Mouse (Mus musculus) testis, postnatal 14 days (tissue): ENCODE results near the gene Nr1d1.

Experiments
- DNase-seq: peaks from one replicate; pipeline ENCODE4 v3.0.0; 2021; ENCODE audit warnings: low spot score

The Nr1d1 gene

DNA sequence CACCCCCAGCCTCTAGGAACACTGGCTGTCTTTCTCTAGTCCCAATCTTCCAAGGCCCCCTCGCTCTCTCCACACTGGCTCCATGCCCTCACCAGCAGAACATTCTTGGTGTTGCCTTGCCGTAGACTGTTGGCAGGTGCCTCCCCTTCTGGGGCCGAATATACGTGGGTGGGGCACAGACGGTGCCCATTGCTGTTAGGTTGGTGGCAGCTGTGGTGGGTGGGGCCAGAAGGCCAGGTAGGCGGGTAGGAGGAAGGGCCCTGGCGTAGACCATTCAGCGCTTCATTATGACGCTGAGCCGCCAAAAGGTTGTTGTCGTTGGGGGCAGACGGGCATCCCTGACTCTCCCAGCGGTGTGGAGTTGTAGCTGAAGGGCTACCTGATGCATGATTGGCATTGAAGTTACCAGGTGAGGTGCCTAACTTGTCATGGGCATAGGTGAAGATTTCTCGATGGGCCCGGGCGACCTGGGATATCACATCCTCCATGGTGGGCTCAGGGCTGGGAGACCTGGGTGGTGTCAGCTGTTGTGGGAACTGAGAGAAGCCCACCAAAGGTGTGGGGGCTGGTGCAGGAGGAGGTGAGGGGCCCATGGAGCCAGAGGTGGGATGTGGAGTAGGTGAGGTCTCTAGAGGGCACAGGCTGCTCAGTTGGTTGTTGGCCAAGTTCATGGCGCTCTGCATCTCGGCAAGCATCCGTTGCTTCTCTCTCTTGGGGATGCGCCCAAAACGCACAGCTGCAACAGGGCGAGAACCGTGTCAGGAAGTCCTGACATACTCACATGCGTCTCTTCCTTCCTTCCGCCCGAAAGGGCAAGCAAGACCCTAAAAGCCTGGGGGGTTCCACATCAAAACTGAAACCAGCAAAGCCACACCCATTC, 4.8 kb downstream of the Nr1d1 start:
- no peak for DNase-seq

DNA sequence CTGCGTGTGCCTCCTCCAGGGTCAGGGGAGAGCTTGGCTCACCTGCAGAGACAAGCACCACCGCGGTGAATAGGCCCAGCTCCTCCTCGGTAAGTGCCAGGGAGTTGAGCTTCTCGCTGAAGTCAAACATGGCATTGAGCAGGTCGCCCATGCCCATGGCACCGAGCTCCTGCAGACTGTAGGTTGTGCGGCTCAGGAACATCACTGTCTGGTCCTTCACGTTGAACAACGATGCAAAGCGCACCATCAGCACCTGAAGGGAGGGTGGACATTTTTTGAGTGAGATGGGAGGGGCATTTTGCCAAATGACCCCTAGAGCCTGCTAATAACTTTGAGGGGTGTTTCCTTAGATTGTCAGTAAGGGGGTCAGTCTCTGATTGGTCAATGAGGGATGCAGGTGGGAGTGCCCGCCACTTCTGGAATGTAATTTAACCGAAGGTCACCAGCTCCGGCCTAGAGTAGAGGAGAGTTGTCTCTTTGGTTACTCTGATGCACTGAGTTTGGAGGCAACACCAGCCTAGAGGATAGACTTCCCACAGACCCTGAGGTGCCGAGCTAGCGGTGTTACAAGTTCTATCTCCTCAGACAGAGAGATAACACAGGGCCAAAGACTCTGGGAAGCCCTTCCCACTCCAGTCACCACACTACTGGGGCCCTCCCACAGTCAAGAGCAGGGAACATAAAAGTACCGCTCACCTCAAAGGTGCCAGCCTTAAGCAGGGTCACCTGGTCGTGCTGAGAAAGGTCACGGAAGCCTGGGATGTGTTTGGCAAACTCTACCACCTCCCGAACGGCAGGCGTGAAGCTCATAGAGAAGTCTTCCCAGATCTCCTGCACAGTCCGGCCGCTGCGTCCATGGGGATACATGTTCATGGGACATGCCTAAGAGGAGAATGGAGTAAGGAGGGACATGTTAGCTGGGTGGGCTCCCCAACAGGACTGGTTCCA, 5.9 kb downstream of the Nr1d1 start:
- DNase-seq, result no peak

DNA sequence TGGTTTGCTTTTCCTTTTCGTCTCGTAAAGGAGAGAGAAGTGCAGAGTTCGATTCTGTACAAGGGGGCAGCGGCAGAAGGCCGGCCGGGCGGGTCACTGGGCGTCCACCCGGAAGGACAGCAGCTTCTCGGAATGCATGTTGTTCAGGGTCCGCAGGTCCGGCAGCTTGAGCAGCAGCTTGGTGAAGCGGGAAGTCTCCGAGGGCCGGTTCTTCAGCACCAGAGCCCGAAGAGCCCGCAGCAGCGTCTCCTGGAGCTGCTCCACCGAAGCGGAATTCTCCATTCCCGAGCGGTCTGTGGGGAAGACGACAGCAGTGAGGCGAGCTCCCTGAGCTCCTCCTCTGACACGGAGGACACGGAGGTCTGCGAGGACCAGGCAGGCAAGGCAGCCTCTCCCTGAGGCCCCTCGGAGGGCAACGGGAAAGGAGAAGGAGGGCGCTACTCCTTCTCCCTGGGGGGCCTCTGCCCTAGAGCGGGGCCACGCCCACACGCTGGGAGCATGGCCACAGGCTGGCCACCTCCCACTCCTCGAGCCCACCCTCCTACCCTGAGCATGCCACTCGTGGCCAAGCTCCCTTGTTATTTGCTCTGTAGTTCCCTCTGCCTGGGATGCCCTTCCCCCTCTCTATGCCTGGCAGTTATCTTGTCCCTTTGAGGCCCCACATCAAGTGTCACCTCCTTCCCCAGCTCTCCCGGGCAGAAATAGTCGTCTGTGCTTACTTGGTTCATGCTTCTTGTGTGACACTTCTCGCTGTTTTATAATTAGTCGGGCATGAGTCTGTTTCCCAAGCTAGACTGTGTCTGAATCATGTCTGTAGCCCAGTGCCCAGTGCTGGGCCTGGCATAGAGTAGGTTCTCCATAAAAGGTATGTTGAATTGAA, 6.8 kb downstream of the Nr1d1 start:
- no peak for DNase-seq

DNA sequence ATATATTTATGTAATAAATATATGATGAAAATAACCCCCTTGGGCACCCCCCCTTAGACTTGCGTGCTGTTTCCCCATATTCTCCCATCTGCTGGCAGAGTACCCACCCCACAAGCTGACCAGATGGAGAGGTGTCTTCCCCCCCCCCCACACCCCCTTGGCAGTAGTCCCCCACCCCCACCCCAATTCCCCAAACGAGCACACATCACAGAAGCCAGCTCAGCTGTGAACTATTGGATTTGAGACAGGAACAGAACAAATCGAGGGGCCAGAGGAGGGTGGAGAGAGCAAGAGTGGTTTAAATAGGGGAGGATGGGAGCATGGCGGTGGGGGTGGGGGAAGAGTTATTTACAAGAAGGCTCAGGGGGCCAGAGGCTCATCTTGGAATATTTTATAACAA, 7.4 kb downstream of the Nr1d1 start:
- no peak for DNase-seq

DNA sequence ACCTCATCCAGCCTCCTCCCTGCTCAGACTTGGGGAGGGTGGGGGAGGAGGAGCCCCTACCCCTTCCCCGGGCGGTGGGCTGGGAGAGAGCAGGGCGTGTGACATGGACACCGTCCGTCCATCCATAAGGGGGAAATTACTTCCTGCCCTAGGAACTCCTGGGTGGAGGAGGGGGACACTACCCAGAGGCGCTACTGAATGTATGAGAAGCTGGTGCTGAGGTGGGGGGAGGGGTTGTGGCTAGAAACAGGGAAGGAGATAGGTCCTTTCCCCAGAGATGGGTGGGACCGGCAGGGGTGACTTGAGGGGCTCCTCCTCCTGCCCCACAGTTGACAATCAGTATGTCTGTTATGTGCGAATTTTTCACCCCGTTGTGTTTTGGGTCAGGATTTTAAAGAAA, 7.9 kb downstream of the Nr1d1 start:
- DNase-seq, result no peak

DNA sequence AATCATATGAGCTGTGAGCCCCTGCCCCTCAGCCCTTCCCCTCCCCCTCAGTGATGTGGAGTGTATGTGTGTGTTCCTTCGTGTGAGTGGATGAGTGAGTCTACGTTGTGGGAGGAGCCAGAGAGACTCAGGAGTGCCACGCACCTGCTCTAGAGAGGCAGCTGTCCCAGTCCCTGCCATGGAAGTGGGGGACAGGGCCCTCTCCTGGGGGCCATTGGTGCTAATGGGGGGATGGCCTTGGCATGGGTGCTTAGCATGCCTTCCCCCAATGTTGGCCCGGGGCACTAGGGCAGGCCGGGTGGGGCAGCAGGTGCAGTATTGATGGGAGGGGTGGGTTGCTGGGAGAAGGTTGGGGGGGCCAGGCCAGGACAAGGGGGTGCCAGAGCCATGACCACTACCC, 8.3 kb downstream of the Nr1d1 start:
- DNase-seq, result no peak

DNA sequence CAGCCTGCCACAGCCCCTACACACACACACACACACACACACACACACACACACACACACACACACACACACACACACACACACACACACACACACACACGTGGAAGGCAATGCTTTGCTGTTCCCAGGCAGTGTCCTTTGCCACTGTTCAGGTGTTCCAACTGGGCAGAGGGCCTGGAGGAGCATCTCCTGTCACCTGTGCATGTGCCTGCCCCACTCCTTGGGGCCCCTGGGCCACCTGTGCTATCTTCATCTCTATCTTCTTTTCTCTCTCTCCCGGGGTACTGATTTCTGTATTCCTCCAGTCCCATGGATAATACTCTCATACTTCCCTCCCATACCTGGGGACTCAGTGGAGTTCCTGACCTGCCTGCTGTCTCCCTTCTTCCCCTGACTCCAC, 8.8 kb downstream of the Nr1d1 start:
- DNase-seq, result no peak

DNA sequence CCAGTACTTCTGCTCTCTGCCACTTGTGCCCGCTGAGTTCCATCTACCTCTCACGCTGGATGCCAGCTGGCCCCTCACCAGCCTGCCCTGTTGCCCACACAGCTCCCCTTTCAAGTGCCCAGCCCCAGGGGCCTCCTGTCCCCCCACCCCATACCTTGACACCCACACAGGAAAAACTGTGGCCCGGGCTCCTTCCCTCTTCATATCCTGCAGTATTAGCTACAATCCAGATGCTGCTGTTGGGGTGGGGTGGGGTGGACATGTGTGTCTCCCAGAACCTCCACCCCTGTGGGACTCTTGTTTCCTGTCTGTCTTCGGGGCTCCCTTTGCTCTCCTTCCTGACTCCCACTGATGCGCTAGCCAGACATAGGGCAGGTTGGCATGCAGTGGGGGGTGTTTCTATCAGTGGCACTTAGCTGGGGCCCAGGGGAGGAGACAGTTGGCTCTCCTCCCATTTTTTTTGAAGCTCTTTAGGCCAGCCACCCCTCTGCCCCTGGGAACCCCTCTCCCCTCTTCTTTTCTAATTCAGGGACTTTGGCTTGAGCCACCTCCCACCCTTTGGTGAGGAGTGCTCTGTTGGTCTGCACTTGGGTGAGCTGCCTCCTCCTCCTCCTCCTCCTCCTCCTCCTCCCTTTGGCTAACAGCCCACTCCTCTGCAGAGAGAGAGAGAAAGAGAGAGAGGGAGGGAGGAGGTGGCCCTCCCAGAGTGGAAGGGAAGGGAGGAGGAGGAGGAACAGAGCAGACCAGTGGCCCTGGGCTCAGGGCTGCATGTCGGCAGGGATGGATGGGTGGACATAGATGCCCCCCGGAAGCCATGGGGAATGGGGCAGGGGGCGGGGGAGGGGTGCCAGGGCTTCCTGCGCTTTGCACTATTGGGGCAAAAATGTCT, 9.5 kb downstream of the Nr1d1 start:
- no peak for DNase-seq

DNA sequence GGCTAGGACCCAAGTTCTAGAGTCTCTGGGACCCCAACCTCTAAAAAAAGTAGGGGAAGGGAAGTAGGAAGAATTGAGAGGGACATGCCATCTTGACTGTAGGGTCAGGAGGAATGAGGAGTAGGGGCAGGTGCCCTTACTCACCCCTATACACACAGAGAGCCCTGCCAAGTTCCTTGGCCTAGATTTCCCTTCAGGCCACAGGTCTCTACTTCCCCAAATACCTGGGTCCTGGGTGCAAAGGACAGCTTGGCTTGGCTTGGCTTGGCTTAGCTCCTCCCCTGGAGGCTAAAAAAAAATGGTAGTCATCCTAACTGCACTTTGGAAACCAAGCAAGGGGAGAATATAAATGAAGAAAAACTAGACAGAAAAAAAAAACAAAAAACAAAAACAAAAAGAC, 10.4 kb downstream of the Nr1d1 start:
- no peak for DNase-seq

DNA sequence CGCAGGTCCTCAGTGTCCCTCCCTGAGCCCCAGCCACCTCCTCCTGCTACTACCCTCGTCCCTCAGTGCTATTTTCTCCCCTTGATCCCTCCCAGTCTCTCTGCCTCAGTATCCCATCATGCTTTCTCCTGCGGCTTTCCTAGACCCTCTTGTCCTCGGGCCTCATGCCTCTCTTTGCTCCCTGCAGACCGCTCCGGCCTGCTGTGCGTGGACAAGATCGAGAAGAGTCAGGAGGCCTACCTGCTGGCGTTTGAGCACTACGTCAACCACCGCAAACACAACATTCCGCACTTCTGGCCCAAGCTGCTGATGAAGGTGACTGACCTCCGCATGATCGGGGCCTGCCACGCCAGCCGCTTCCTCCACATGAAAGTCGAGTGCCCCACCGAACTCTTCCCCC, 11.0 kb downstream of the Nr1d1 start:
- DNase-seq, result no peak

DNA sequence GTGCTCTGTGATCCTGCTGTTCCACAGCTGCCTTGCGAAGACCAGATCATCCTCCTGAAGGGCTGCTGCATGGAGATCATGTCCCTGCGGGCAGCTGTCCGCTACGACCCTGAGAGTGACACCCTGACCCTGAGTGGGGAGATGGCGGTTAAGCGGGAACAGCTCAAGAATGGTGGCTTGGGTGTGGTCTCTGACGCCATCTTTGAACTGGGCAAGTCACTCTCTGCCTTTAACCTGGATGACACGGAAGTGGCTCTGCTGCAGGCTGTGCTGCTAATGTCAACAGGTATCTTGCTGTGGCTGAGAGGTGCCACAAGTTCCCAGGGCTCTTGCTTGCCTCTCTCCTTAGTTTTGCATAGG, 11.7 kb downstream of the Nr1d1 start:
- DNase-seq, result no peak

DNA sequence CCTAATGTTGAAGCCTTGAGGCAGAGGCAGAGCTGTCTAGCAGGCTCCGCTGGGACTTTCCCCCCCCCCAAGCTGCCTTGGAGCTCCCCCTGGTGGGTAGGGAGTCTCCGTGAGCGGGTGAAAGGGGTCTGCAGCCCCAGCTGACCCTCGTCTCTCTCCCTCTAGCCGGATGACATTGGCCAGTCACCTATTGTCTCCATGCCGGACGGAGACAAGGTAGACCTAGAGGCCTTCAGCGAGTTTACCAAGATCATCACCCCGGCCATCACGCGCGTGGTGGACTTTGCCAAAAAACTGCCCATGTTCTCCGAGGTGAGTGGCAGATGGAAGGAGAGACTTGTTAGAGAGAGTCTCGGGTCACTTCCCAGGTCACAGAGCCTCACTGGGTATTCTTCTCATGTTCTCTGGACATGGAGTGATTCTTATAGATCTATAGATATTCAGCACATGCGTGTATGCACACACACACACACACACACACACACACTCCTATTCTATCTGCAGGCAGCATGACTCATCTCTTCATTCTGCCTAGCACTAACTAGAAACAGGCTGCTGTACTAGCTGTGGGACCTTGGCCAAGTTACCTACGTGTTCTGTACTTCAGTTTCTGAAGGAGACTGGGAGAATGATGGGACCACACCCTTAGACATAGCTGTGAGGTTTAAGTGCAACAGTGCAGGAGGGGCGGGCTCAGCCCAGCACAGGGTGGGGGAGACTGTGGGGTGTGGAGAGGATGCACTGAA, 12.2 kb downstream of the Nr1d1 start:
- no peak for DNase-seq

DNA sequence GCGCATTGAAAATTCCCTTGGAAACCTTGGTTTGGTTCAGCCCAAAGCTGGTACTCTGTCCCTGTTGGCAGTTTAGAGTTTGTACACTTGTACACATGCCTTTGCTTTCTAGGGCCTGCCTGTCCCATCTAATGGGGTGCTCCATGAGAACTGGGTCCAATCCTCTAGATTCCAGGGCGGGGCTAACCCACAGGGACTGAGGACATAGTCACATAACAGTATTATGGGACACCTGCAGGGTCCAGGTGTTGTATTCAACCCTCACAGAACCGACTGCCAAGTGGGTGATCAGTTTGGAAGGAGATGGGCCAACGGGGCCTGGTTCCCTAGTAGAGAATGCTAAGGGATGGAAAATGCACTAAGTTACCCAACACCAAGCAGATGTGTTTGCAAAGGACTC, 13.2 kb downstream of the Nr1d1 start:
- no peak for DNase-seq

DNA sequence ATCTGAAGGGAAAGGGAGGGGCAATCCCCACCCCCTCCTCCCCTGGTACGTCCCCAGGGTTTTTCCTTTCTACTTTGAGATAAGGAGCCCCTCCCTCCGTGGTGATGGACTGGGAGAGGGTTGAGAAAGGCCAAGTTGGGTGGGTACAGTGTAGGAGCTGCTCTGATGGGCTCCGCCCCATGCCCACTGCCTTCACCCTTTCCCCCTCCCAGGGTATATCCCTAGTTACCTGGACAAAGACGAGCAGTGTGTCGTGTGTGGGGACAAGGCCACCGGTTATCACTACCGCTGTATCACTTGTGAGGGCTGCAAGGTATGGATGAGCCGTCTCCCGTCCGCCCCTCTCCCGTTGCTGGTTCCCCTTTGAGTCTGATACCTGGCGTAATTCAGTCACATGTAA, 18.4 kb downstream of the Nr1d1 start:
- DNase-seq, result no peak

DNA sequence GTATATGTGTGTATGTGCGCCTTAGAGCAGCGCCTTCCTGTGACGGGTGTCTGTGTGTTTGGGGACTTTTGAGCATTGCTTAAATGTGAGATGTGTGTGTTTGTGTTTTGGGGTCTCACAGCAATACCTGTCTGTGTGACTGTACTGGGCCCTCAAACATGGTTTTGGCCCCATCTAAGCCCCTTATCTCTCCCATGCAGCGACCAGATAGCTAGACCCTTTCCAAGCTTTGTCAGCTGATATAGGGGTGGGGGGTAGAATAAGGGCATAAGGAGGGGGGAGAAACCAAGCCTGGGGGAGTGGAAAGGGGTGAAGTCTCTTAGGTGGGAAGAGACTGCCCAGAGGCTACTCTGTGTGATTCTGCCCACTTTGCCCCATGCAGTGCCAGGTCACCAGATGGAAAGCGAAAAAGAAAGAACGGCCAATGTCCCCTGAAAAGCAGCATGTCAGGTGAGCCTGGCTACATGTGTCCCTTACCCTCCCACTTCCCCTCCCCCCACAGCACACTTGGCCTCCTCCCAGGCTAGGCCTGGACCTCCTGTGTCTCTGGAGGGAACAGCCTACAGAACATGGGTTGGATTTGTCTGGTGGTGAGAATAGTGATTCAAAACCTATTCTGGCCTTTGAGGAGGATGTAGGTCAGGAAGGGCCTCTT, 19.3 kb downstream of the Nr1d1 start:
- DNase-seq, result no peak

DNA sequence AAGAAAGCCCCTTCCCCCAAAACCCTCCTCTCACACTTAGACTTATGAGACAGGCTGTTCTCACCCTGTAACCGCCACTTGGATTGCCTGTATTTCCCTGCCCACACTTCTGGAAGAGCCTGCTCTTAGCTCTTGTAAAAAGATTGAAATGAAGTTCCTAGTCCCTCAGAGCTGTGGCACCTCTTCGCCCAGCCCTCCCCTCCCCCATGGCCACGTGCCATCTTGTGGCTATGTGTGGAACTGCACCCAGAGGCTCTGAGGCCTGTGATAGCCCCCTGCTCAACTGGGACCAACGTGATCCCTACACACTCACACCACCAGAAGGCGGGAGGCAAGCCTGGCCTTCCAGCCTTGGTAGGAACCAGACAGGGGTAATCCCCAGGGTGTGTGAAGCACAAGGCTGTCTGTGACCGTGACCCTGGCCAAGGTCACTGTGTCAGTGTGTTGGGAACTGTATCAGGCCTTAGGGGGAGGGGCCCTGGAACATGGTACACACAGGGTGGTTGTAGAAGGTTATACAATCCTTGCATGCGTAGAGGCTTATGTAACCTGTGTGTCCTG, 20.4 kb downstream of the Nr1d1 start:
- no peak for DNase-seq

DNA sequence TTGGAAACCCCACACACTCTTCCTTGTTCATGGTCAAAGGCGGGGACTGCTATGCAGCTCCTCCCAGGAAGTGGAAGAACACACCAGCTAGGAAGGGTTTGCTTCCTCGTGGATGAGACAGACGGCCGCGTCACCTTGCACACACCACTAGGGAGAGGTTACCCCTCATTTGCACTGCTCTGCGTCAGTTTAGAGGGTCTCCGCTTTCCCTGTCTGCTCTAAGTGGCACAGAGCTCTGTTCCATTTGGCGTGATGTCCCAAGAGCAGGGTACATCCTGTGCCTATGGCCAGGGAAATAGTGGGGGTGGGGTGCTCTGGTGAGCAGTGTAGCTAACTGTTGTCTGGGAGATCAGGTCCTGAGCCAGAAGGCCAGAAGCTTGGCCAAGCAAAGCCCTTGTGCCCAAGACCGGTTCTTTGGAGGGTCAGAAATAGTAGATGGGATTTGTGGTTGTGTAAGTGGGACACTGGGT, 20.9 kb downstream of the Nr1d1 start:
- DNase-seq, result no peak

DNA sequence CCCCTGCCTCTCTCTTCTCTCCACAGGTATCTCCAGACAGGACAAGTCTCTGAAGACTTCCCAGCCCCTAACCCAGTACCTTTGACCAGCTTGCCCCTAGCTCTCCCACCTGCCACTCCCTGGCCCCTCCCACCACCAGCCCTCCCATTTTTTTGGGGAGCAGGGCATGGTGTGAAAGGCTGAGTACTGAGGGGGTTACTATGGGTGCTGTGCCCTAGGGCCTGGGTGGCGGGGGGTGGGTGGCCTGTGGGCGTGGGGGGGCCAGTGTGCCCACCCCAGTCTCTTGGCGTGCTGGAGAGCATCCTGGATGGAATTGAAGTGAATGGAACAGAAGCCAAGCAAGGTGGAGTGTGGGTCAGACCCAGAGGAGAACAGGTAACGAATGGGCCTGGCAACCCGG, 21.9 kb downstream of the Nr1d1 start:
- DNase-seq, result no peak

DNA sequence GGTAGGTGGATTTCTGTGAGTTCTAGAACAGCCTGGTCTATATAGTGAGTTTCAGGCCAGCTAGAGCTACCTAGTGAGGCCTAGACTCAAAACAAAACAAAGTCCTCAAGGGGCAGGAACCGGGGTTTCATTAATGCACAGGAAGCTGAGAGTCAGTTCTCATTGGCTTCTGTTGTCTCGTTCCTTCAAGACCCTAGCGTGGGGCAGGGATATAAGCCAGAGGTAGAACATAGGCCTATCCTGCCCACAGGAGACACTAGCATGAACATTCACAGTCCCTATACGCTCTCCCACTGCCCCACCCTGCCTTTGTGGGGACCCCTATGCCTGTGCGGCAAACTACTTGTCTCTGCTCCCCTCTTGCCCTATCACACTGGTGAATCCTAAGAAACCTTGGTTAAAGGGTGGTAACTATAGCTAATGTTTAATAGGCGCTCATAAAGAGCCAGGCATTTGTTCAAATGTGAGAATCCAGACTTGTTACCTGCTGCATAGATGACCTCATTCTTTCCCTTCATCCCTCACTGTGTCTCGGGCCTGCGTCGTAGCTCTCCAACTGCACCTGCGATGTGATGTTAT, 22.5 kb downstream of the Nr1d1 start:
- DNase-seq, result no peak
